Mouse (Mus musculus) stomach, embryonic 16.5 days (tissue): ENCODE results near the gene Crb2. TPM values are rescaled to one million over a fixed set of nuclear protein-coding genes. Genes with fewer than 3 reads are reported as not detected.

Experiments used
- ATAC-seq: fragments of 200-750 bp; cut with Nextera tagmentation; 2 replicates; pipeline ENCODE4 v1.8.0; 2017; ENCODE audit warnings: moderate number of reproducible peaks, moderate TSS enrichment; ENCODE audit not compliant: insufficient read depth, low FRiP score
- H3K27ac ChIP-seq: fragments of 300-500 bp; sonication (generic); 2 replicates; pipeline ENCODE4 v1.5.1; 2014; ENCODE audit warnings: low read length
- H3K27me3 ChIP-seq: fragments of 300-500 bp; sonication (generic); 2 replicates; pipeline ENCODE4 v1.6.1; 2014; ENCODE audit warnings: low read length, control low read depth, mixed read lengths; ENCODE audit not compliant: control insufficient read depth, insufficient read depth
- H3K36me3 ChIP-seq: fragments of 300-500 bp; sonication (generic); 2 replicates; pipeline ENCODE4 v1.6.1; 2014; ENCODE audit warnings: low read length; ENCODE audit not compliant: control insufficient read depth, insufficient read depth
- H3K4me1 ChIP-seq: fragments of 300-500 bp; sonication (generic); 2 replicates; pipeline ENCODE4 v1.6.1; 2014; ENCODE audit warnings: low read length, control low read depth, mixed read lengths; ENCODE audit not compliant: control insufficient read depth, insufficient read depth
- H3K4me2 ChIP-seq: fragments of 300-500 bp; sonication (generic); 2 replicates; pipeline ENCODE4 v1.6.1; 2014; ENCODE audit warnings: low read depth, low read length, mixed read lengths
- H3K4me3 ChIP-seq: fragments of 300-500 bp; sonication (generic); replicated peaks from 2 replicates; pipeline ENCODE4 v1.5.1; 2014; ENCODE audit warnings: mild to moderate bottlenecking, low read length
- H3K9ac ChIP-seq: fragments of 300-500 bp; sonication (generic); 2 replicates; pipeline ENCODE4 v1.6.1; 2014; ENCODE audit warnings: low read length
- H3K9me3 ChIP-seq: fragments of 300-500 bp; sonication (generic); replicated peaks from 2 replicates; pipeline ENCODE4 v1.6.1; 2016; ENCODE audit warnings: low read length, control low read depth; ENCODE audit not compliant: control insufficient read depth
- WGBS: fragments of 180-500 bp; shearing (Covaris S2); extraction: QIAGEN DNeasy Blood & Tissue Kit; methylation state at CpG from one replicate; pipeline ENCODE4 v1.1.7; 2014; 5-methylcytosine and 5-hydroxymethylcytosine counted together
- polyA plus RNA-seq: library from polyadenylated mRNA; unstranded; fragments of >200 nt; fragmentation: Nextera tagmentation; extraction: Ambion mirVana; gene quantifications from 2 replicates; pipeline ENCODE4 v1.2.1, GENCODE M21; 2015

Gene Crb2
- polyA plus RNA-seq, 1 experiment from 2014 or later = 1.7 TPM

DNA sequence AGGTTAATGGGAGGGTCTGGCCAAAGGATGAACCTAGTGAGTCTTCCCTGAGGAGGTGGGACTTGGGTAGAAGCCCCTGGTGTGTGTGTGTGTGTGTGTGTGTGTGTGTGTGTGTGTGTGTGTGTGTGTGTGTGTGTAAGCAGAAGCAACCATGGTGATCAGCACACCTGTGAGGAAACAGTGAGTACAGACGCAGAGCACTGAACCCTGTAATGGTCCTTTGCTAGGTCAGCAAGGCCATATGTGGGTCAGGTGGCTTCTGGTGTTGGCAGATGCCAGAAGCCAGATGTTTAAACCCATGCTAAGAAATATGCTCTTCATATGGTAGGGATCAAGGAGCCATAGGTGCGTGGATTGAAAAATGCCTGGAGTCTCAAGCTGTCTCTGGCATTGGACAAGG is 11.5 kb upstream of the Crb2 start:
- 82% methylated on average over 2 of the region's 2 CpGs for WGBS
- Histone ChIP-seq H3K27me3 (peaks cover 16% of the 10 kb centered on the region), H3K4me2 (no peak overlapping the region), H3K9ac (no peak overlapping the region), H3K4me3 (no peak overlapping the region), H3K4me1 (peaks cover 31% of the 10 kb centered on the region; the same call in 1 of the 2 replicates), H3K9me3 (no peaks in the 10 kb centered on the region), H3K36me3 (no peaks in the 10 kb centered on the region), H3K27ac (no peak overlapping the region)
- ATAC-seq = no peak

DNA sequence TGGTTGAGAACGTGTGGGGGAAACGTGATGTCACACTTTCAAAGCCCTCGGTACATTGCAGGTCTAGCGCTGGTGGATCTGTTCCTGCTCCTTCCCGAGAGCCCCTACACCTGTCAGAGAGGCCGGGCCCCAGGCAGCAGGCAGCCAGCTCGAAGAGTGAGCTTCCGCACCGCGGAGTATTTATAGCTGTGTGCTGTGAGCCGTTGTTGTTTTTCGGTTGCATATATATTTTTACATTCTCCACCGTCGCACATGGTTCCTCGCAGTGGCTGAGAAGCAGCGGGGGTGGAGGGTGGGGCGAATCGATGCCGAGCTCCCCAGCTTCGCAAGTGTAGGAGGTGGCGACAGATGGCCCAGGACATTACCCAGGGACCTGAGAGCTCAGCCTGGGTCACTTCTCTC is 11.0 kb upstream of the Crb2 start:
- H3K9ac ChIP-seq = no peak overlapping the region
- H3K4me3 ChIP-seq = no peak overlapping the region
- no peak overlapping the region for H3K4me2 ChIP-seq
- H3K4me1 ChIP-seq = peaks cover 32% of the 10 kb centered on the region; the same call in 1 of the 2 replicates
- peaks cover 16% of the 10 kb centered on the region for H3K27me3 ChIP-seq
- H3K9me3 ChIP-seq = no peaks in the 10 kb centered on the region
- 37% methylated on average over 21 of the region's 21 CpGs for WGBS
- H3K27ac ChIP-seq = no peak overlapping the region
- ATAC-seq = no peak
- H3K36me3 ChIP-seq = no peaks in the 10 kb centered on the region

DNA sequence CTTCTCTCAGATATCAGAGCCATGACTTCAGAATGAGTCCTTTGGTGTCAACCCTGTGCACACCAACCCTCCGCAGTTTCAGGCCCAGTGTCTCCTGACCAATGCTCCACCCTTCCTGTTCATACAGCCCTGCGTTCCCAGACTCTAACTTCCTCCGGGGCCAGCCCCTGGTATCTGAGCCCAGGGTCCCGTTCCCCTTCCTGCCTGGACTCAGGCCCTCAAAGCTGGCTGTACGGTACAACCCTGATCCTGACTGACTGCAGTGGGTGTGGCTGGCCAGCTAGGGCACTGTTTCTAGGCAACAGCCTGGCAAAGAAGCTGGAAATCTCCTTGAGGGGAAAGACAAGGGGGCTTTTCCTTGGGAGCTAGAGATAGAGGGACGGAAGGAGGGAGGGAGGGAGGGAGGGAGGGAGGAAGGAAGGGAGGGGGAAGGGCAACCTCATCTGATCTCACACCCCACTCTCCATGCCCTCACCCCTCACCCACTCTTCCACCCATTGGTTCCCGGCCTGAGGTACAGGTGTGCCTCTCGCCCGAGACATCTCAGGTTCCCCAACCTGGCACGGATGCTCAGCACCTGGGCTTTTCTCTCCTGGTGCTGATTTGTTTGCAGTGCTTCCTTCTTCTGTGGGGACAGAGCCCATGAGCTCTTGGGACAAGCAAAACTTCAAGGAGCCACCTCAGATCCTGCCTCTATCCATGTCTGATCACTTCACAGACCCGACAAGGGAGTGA is 9.9 kb upstream of the Crb2 start:
- ATAC-seq = 0 out of 2 replicates have a peak, but pooled peaks have one; percentile 6
- no peak overlapping the region for H3K9ac ChIP-seq

DNA sequence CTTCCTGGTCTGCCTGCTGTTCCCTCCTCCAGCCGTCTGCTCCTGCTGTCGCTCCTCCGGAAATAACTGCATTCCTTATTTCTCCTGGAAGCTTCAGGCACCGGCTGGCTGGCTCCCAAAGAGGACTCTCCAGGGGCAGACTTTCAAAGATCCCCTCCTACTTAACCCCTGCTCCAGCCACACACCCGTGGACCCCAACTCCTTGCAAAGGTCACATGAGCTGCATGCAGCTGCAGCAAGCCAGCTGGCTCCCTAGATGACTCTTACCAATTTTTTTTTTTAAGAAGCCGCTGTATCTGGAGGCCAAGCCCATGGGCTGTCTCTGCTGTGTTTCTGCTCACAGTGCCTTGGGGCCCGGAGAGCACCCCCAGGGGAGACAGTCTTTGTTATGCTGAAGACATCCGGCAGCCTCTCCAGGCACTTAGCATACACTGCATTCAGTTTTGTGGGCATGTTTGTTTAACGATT is 8.9 kb upstream of the Crb2 start:
- no peak overlapping the region for H3K4me2 ChIP-seq
- no peak overlapping the region for H3K4me3 ChIP-seq
- no peak overlapping the region; the same call in 1 of the 2 replicates for H3K27ac ChIP-seq
- peaks cover 8% of the 10 kb centered on the region; the same call in 1 of the 2 replicates for H3K27me3 ChIP-seq
- peaks cover 39% of the 10 kb centered on the region for H3K4me1 ChIP-seq
- H3K9ac ChIP-seq = no peak overlapping the region
- ATAC-seq = 0 out of 2 replicates have a peak, but pooled peaks have one; percentile 14
- H3K9me3 ChIP-seq = no peaks in the 10 kb centered on the region
- no peaks in the 10 kb centered on the region for H3K36me3 ChIP-seq
- WGBS = 12% methylated on average over 9 of the region's 9 CpGs

More for the DNA sequence above, 9.9 kb upstream of the Crb2 start:
- Histone ChIP-seq H3K4me1 (peaks cover 34% of the 10 kb centered on the region), H3K36me3 (no peaks in the 10 kb centered on the region), H3K27ac (no peak overlapping the region), H3K4me2 (no peak overlapping the region), H3K4me3 (no peak overlapping the region), H3K9me3 (no peaks in the 10 kb centered on the region), H3K27me3 (peaks cover 16% of the 10 kb centered on the region)
- 52% methylated on average over 10 of the region's 11 CpGs for WGBS

DNA sequence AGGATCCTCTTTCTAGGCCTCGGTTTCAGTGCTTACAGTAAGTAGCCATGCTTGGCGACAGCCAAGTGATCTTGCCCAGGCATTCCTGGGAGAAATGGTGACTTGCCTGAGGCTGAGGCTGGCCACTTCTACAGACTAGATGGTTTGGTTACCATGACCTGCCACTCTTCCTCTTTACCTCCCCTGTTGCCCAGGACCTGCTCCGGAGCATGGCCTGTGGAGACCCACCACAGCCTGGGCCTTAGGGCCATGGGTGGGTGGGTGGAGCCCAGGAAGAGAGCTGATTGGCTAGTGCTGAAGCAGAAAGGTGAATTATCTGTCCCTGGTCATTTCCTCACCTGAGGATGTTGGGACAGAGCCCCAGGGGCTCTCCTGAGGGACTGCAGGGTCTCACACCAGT is 8.3 kb upstream of the Crb2 start:
- Histone ChIP-seq H3K4me1 (peaks cover 39% of the 10 kb centered on the region), H3K27ac (no peak overlapping the region)
- 70% methylated on average over 3 of the region's 3 CpGs for WGBS

DNA sequence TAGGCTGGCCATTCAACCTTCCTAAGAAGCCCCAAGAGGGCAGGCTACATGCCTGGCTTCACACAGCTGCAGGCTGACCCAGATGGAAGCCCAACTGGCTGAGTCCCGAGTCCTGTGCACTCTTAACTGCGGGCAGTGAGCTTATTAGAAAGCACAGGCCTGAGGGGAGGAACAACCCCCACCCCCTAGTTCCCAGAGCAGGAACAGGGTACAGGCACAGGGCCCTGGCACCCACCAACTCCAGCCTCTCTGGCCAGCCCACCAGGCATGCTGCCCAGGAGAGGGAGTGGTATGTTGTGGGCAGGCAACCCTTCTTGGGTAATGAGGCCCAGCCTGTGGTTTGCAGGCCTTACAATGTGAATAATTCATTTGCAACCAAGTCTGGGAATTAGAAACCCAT is 7.1 kb upstream of the Crb2 start:
- Histone ChIP-seq H3K9me3 (no peaks in the 10 kb centered on the region), H3K9ac (no peak overlapping the region; the same call in 1 of the 2 replicates), H3K27me3 (peaks cover 7% of the 10 kb centered on the region; the same call in 1 of the 2 replicates), H3K4me3 (no peak overlapping the region), H3K27ac (no peak overlapping the region), H3K4me2 (no peak overlapping the region), H3K4me1 (peaks cover 33% of the 10 kb centered on the region), H3K36me3 (no peaks in the 10 kb centered on the region)
- ATAC-seq = peak; percentile 53
- 56% methylated on average over 2 of the region's 2 CpGs for WGBS

More for the DNA sequence above, 8.3 kb upstream of the Crb2 start:
- no peaks in the 10 kb centered on the region for H3K9me3 ChIP-seq
- ATAC-seq = no peak
- H3K9ac ChIP-seq = no peak overlapping the region
- no peaks in the 10 kb centered on the region for H3K36me3 ChIP-seq
- H3K27me3 ChIP-seq = peaks cover 7% of the 10 kb centered on the region; the same call in 1 of the 2 replicates
- H3K4me2 ChIP-seq = no peak overlapping the region
- no peak overlapping the region for H3K4me3 ChIP-seq

DNA sequence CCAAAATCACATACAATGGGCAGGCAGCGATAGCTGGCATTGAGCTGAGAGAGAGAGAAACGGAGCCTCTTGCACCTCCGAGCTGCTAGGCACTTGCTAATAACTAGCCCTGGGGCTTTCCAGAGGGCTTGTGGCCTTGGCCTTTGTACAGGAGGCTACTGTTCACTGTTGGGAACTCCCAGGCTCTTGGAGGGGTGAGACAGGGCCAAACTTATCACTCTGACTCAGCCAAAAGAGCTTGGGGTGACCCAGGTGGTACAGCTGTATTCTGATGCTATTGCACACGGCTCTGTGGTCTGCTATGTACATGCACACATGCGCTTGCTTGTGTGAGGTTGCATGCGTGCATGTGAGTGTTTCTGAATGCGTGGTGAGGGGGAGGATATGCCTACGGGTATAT is 6.3 kb upstream of the Crb2 start:
- Histone ChIP-seq H3K27ac (no peak overlapping the region), H3K9ac (no peak overlapping the region), H3K4me3 (no peak overlapping the region), H3K4me1 (peaks cover 30% of the 10 kb centered on the region), H3K9me3 (no peaks in the 10 kb centered on the region), H3K4me2 (no peak overlapping the region), H3K36me3 (no peaks in the 10 kb centered on the region), H3K27me3 (peaks cover 7% of the 10 kb centered on the region; the same call in 1 of the 2 replicates)
- ATAC-seq = no peak
- 90% methylated on average over 8 of the region's 8 CpGs for WGBS

DNA sequence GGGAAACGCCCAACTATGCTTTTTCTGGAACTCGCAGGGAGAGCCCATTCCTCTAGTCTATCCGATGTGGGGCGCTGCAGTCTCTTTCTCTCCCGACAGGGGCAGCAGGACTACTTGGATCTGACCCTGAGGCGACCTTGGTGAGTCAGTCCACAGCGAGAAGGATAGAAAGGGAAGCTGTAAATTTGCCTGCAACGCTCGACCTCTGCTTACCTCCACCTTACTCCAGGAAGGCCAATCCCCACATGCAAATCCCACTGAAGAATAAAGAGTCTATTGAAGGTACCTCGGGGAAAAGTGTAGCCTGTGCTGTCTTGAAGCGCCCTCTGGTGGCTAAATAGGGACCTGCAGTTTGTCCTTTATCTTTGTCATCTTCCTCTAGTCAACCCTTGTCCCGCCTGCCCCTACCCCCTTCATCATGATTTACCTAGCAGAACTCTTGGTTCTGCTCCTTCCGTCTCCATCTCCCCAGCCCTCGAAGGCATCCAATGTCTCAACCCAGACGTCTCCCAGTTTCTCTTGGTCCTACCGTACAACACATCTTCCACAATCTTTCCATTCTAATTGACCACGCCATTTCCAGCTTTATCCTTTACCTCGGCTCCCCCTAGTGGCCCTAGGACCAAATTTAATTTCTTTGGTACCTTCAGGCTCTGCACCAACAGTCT is 4.3 kb upstream of the Crb2 start:
- Histone ChIP-seq H3K4me3 (peak overlapping the region; percentile 46), H3K36me3 (no peaks in the 10 kb centered on the region), H3K27ac (no peak overlapping the region), H3K4me1 (peaks cover 18% of the 10 kb centered on the region), H3K9me3 (no peaks in the 10 kb centered on the region), H3K27me3 (no peaks in the 10 kb centered on the region), H3K4me2 (peak overlapping the region; percentile 65), H3K9ac (peak overlapping the region; percentile 54)
- 1% methylated on average over 18 of the region's 18 CpGs for WGBS
- peak; percentile 39; the same call in 1 of the 2 replicates for ATAC-seq

DNA sequence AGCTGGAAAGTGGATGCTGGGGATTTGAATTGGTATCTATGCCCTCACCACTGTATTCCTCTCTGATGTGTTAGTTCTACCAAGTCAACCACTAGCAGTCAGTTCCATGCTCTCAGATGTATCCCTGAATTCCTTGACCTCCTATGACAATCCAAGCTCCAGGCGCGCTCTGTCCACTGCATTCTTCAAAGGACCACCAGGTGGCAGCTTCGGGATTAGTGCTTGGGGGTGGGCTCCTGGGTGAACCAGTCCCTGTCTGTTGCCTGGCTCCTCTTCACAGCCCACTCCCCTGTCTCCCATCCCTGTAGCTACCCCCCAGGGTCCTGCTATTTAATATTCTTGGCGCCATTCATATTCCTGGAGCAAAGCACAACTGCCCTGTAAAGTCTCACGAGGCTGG is 1.5 kb upstream of the Crb2 start:
- ATAC-seq = no peak
- Histone ChIP-seq H3K27me3 (no peaks in the 10 kb centered on the region), H3K27ac (no peak overlapping the region), H3K4me2 (no peak overlapping the region), H3K36me3 (no peaks in the 10 kb centered on the region), H3K9me3 (no peaks in the 10 kb centered on the region), H3K9ac (no peak overlapping the region), H3K4me1 (peaks cover 13% of the 10 kb centered on the region), H3K4me3 (no peak overlapping the region)
- WGBS = 15% methylated on average over 5 of the region's 5 CpGs
